Mouse (Mus musculus) cerebellum, adult 9-11 months (tissue): ENCODE measurements around the gene Efemp2.
A peak's percentile ranks its signal among the peaks of the same experiment; 100 is the strongest.

ENCODE experiments used
- DNase-seq: peaks from one replicate; pipeline ENCODE4 v3.0.0; 2022

The Efemp2 gene

GRCm38 (mm10) chr19:5510031-5511026 lies 36.6 kb downstream of the Efemp2 start, which contains the start of gene Snx32:
Gene Snx32 (minus strand): TSS chr19:5510538.
- DNase-seq: peak; percentile 100

- DNase-seq: no peak
These were observed 37.4 kb downstream of the Efemp2 start for GRCm38 (mm10) chr19:5511074-5511632.

- DNase-seq: no peak
These were observed 38.6 kb downstream of the Efemp2 start for GRCm38 (mm10) chr19:5512091-5513004.

- DNase-seq: no peak
These were observed 39.2 kb downstream of the Efemp2 start for GRCm38 (mm10) chr19:5513005-5513349.

- no peak for DNase-seq
These were observed 42.4 kb downstream of the Efemp2 start for GRCm38 (mm10) chr19:5515840-5516777.

GRCm38 (mm10) chr19:5516906-5517505 lies 43.3 kb downstream of the Efemp2 start:
- DNase-seq: peak; percentile 37

GRCm38 (mm10) chr19:5518721-5519120 lies 45.0 kb downstream of the Efemp2 start:
- no peak for DNase-seq

GRCm38 (mm10) chr19:5525204-5525603 lies 51.5 kb downstream of the Efemp2 start:
- no peak for DNase-seq

- DNase-seq: peak; percentile 94
These were observed 55.8 kb downstream of the Efemp2 start for GRCm38 (mm10) chr19:5529325-5530137.

- no peak for DNase-seq
These were observed 56.4 kb downstream of the Efemp2 start for GRCm38 (mm10) chr19:5530138-5530524.
